Mouse (Mus musculus): ENCODE measurements around the gene Arhgef26. TPM values are rescaled to one million over a fixed set of nuclear protein-coding genes. Genes with fewer than 3 reads are reported as not detected.

The Arhgef26 gene
- total RNA-seq, 2 experiments from 2014 or later = not detected

Other genes starting within 250 kb of the Arhgef26 start
- gene Dhx36, start 168.7 kb downstream of the Arhgef26 start, total RNA-seq (2014; fragmentation: Nextera tagmentation) = 36.8 and 44.5 TPM in 2 replicates
- 41.2 and 52.7 TPM in 2 replicates for gene Dhx36, start 168.7 kb downstream of the Arhgef26 start, total RNA-seq (2017)